Mouse (Mus musculus) liver, embryonic 15.5 days (tissue): Measurements from ENCODE around the gene Gm38431. TPM values are rescaled to one million over a fixed set of nuclear protein-coding genes. Genes with fewer than 3 reads are reported as not detected.

Experiments
- ATAC-seq: fragments of 200-750 bp; cut with Nextera tagmentation; 2 replicates; pipeline ENCODE4 v1.8.0; 2017; ENCODE audit warnings: moderate number of reproducible peaks, mild to moderate bottlenecking, moderate library complexity; ENCODE audit not compliant: insufficient read depth
- H3K27ac ChIP-seq: fragments of 300-500 bp; sonication (generic); replicated peaks from 2 replicates; pipeline ENCODE4 v1.5.1; 2015; ENCODE audit warnings: mild to moderate bottlenecking, inconsistent platforms
- H3K27me3 ChIP-seq: fragments of 300-500 bp; sonication (generic); 2 replicates; pipeline ENCODE4 v1.6.1; 2015; ENCODE audit warnings: mild to moderate bottlenecking, inconsistent platforms
- H3K36me3 ChIP-seq: fragments of 300-500 bp; sonication (generic); replicated peaks from 2 replicates; pipeline ENCODE4 v1.6.1; 2015; ENCODE audit warnings: moderate library complexity, mild to moderate bottlenecking, inconsistent platforms
- H3K4me1 ChIP-seq: fragments of 300-500 bp; sonication (generic); replicated peaks from 2 replicates; pipeline ENCODE4 v1.6.1; 2015; ENCODE audit warnings: inconsistent platforms
- H3K4me2 ChIP-seq: fragments of 300-500 bp; sonication (generic); 2 replicates; pipeline ENCODE4 v1.6.1; 2015; ENCODE audit warnings: moderate library complexity, mild to moderate bottlenecking, inconsistent platforms
- H3K4me3 ChIP-seq: fragments of 300-500 bp; sonication (generic); replicated peaks from 2 replicates; pipeline ENCODE4 v1.5.1; 2015; ENCODE audit warnings: mild to moderate bottlenecking, inconsistent platforms
- H3K9ac ChIP-seq: fragments of 300-500 bp; sonication (generic); 2 replicates; pipeline ENCODE4 v1.6.1; 2015; ENCODE audit warnings: moderate library complexity, mild to moderate bottlenecking, inconsistent platforms
- H3K9me3 ChIP-seq: fragments of 300-500 bp; sonication (generic); replicated peaks from 2 replicates; pipeline ENCODE4 v1.6.1; 2016; ENCODE audit warnings: inconsistent platforms
- WGBS: fragments of 180-500 bp; shearing (Covaris S2); methylation state at CpG from one replicate; pipeline ENCODE4 v1.1.7; 2015; ENCODE audit warnings: mixed read lengths; ENCODE audit not compliant: insufficient replicate concordance; 5-methylcytosine and 5-hydroxymethylcytosine counted together
- polyA plus RNA-seq: library from polyadenylated mRNA; unstranded; fragments of >200 nt; fragmentation: Nextera tagmentation; extraction: Ambion mirVana; gene quantifications from 2 replicates; pipeline ENCODE4 v1.2.1, GENCODE M21; 2015

Gene Gm38431
- polyA plus RNA-seq, 1 experiment from 2014 or later, result 1.9 TPM

GRCm38 (mm10) chr9:21126259-21126627 is 34.4 kb upstream of the Gm38431 start:
- Histone ChIP-seq H3K9ac (no peak overlapping the region), H3K4me3 (no peak overlapping the region), H3K9me3 (no peaks in the 10 kb centered on the region), H3K27ac (0 out of 2 replicates have a peak overlapping the region, but pooled peaks have one; percentile 1), H3K4me1 (peaks cover 25% of the 10 kb centered on the region), H3K36me3 (peaks cover 47% of the 10 kb centered on the region), H3K4me2 (no peak overlapping the region), H3K27me3 (no peaks in the 10 kb centered on the region)
- 31% methylated on average over 2 of the region's 2 CpGs for WGBS
- no peak for ATAC-seq

GRCm38 (mm10) chr9:21125502-21126258 is 33.9 kb upstream of the Gm38431 start:
- Histone ChIP-seq H3K27me3 (no peaks in the 10 kb centered on the region), H3K36me3 (peaks cover 53% of the 10 kb centered on the region), H3K4me1 (peaks cover 19% of the 10 kb centered on the region), H3K9ac (no peak overlapping the region), H3K27ac (0 out of 2 replicates have a peak overlapping the region, but pooled peaks have one; percentile 4), H3K4me3 (no peak overlapping the region), H3K4me2 (no peak overlapping the region), H3K9me3 (no peaks in the 10 kb centered on the region)
- ATAC-seq, result no peak
- 66% methylated on average over 9 of the region's 9 CpGs for WGBS

- H3K36me3 ChIP-seq, result peaks cover 59% of the 10 kb centered on the region
- no peak overlapping the region for H3K4me3 ChIP-seq
- no peak for ATAC-seq
- no peak overlapping the region; the same call in 1 of the 2 replicates for H3K27ac ChIP-seq
- no peak overlapping the region for H3K4me2 ChIP-seq
- no peak overlapping the region for H3K9ac ChIP-seq
- H3K9me3 ChIP-seq, result no peaks in the 10 kb centered on the region
- WGBS, result 61% methylated on average over 5 of the region's 5 CpGs
- H3K27me3 ChIP-seq, result no peaks in the 10 kb centered on the region
- peaks cover 11% of the 10 kb centered on the region for H3K4me1 ChIP-seq
Observed at GRCm38 (mm10) chr9:21124837-21125236, 33.0 kb upstream of the Gm38431 start.

GRCm38 (mm10) chr9:21121483-21121882 is 29.7 kb upstream of the Gm38431 start:
- 83% methylated on average over 16 of the region's 16 CpGs for WGBS
- peaks cover 44% of the 10 kb centered on the region for H3K36me3 ChIP-seq
- H3K4me1 ChIP-seq, result peaks cover 6% of the 10 kb centered on the region
- no peak overlapping the region for H3K27ac ChIP-seq
- no peak for ATAC-seq
- no peak overlapping the region for H3K4me3 ChIP-seq
- H3K9ac ChIP-seq, result no peak overlapping the region
- no peaks in the 10 kb centered on the region for H3K9me3 ChIP-seq
- no peak overlapping the region for H3K4me2 ChIP-seq
- no peaks in the 10 kb centered on the region for H3K27me3 ChIP-seq

- ATAC-seq, result no peak
- Histone ChIP-seq H3K4me3 (no peak overlapping the region), H3K27ac (no peak overlapping the region), H3K9me3 (no peaks in the 10 kb centered on the region), H3K36me3 (peaks cover 17% of the 10 kb centered on the region), H3K4me2 (no peak overlapping the region), H3K9ac (no peak overlapping the region), H3K4me1 (no peaks in the 10 kb centered on the region), H3K27me3 (no peaks in the 10 kb centered on the region)
- 62% methylated on average over 6 of the region's 6 CpGs for WGBS
Observed at GRCm38 (mm10) chr9:21117073-21117472, 25.3 kb upstream of the Gm38431 start.

GRCm38 (mm10) chr9:21115105-21115504 is 23.3 kb upstream of the Gm38431 start:
- WGBS, result 77% methylated on average over 8 of the region's 8 CpGs
- Histone ChIP-seq H3K27me3 (no peaks in the 10 kb centered on the region), H3K36me3 (peaks cover 2% of the 10 kb centered on the region; the same call in 1 of the 2 replicates), H3K4me1 (no peaks in the 10 kb centered on the region), H3K4me3 (no peak overlapping the region), H3K9ac (no peak overlapping the region), H3K27ac (no peak overlapping the region), H3K9me3 (no peaks in the 10 kb centered on the region), H3K4me2 (no peak overlapping the region)
- ATAC-seq, result no peak

- Histone ChIP-seq H3K9ac (no peak overlapping the region), H3K4me1 (no peaks in the 10 kb centered on the region), H3K36me3 (no peaks in the 10 kb centered on the region), H3K9me3 (no peaks in the 10 kb centered on the region), H3K4me2 (no peak overlapping the region), H3K4me3 (no peak overlapping the region), H3K27me3 (no peaks in the 10 kb centered on the region), H3K27ac (no peak overlapping the region)
- no peak for ATAC-seq
- WGBS, result 80% methylated on average over 7 of the region's 7 CpGs
Observed at GRCm38 (mm10) chr9:21114190-21114589, 22.4 kb upstream of the Gm38431 start.

- H3K4me2 ChIP-seq, result no peak overlapping the region
- WGBS, result 75% methylated on average over 6 of the region's 6 CpGs
- no peak overlapping the region for H3K4me3 ChIP-seq
- no peak overlapping the region for H3K9ac ChIP-seq
- no peak overlapping the region for H3K27ac ChIP-seq
- no peaks in the 10 kb centered on the region for H3K27me3 ChIP-seq
- H3K9me3 ChIP-seq, result no peaks in the 10 kb centered on the region
- ATAC-seq, result no peak
- 0 out of 2 replicates have a peak, but pooled peaks cover 3% of the 10 kb centered on the region for H3K36me3 ChIP-seq
- H3K4me1 ChIP-seq, result no peaks in the 10 kb centered on the region
Observed at GRCm38 (mm10) chr9:21113751-21114150, 22.0 kb upstream of the Gm38431 start.

GRCm38 (mm10) chr9:21107607-21108237 is 15.9 kb upstream of the Gm38431 start:
- 66% methylated on average over 23 of the region's 23 CpGs for WGBS
- Histone ChIP-seq H3K27me3 (no peaks in the 10 kb centered on the region), H3K4me1 (peaks cover 43% of the 10 kb centered on the region), H3K4me3 (no peak overlapping the region), H3K9ac (no peak overlapping the region), H3K36me3 (peaks cover 6% of the 10 kb centered on the region; the same call in 1 of the 2 replicates), H3K4me2 (no peak overlapping the region), H3K27ac (peak overlapping the region; percentile 89; the same call in 1 of the 2 replicates), H3K9me3 (no peaks in the 10 kb centered on the region)
- no peak for ATAC-seq

GRCm38 (mm10) chr9:21105760-21106564 is 14.2 kb upstream of the Gm38431 start:
- H3K36me3 ChIP-seq, result peaks cover 6% of the 10 kb centered on the region; the same call in 1 of the 2 replicates

GRCm38 (mm10) chr9:21104814-21105213 is 13.0 kb upstream of the Gm38431 start:
- WGBS, result 83% methylated on average over 6 of the region's 6 CpGs
- Histone ChIP-seq H3K4me1 (peaks cover 58% of the 10 kb centered on the region), H3K4me3 (no peak overlapping the region), H3K9me3 (no peaks in the 10 kb centered on the region), H3K27ac (peak overlapping the region; percentile 89), H3K9ac (0 out of 2 replicates have a peak overlapping the region, but pooled peaks have one; percentile 41), H3K36me3 (peaks cover 6% of the 10 kb centered on the region; the same call in 1 of the 2 replicates), H3K27me3 (no peaks in the 10 kb centered on the region), H3K4me2 (no peak overlapping the region)
- ATAC-seq, result no peak

More at GRCm38 (mm10) chr9:21105760-21106564, 14.2 kb upstream of the Gm38431 start:
- H3K4me2 ChIP-seq, result peak overlapping the region; percentile 55
- H3K4me3 ChIP-seq, result no peak overlapping the region
- 33% methylated on average over 5 of the region's 5 CpGs for WGBS
- H3K9me3 ChIP-seq, result no peaks in the 10 kb centered on the region
- H3K9ac ChIP-seq, result peak overlapping the region; percentile 41
- peaks cover 47% of the 10 kb centered on the region for H3K4me1 ChIP-seq
- peak; percentile 88 for ATAC-seq
- peak overlapping the region; percentile 89 for H3K27ac ChIP-seq
- H3K27me3 ChIP-seq, result no peaks in the 10 kb centered on the region
